Mouse (Mus musculus) lung, adult 2 months (tissue): ENCODE results near the gene Trim46.

Experiments used
- CTCF ChIP-seq: fragments of 200-500 bp; IDR thresholded peaks from 2 replicates; pipeline ENCODE4 v1.5.1; 2011; ENCODE audit warnings: mild to moderate bottlenecking, low read length, control low read depth; ENCODE audit not compliant: insufficient read depth
- POLR2A ChIP-seq: fragments of 200-500 bp; IDR thresholded peaks from 2 replicates; pipeline ENCODE4 v1.6.1; 2011; ENCODE audit warnings: low read depth, mild to moderate bottlenecking, control low read depth, low read length, borderline replicate concordance; ENCODE audit errors: extremely low read depth

DNA sequence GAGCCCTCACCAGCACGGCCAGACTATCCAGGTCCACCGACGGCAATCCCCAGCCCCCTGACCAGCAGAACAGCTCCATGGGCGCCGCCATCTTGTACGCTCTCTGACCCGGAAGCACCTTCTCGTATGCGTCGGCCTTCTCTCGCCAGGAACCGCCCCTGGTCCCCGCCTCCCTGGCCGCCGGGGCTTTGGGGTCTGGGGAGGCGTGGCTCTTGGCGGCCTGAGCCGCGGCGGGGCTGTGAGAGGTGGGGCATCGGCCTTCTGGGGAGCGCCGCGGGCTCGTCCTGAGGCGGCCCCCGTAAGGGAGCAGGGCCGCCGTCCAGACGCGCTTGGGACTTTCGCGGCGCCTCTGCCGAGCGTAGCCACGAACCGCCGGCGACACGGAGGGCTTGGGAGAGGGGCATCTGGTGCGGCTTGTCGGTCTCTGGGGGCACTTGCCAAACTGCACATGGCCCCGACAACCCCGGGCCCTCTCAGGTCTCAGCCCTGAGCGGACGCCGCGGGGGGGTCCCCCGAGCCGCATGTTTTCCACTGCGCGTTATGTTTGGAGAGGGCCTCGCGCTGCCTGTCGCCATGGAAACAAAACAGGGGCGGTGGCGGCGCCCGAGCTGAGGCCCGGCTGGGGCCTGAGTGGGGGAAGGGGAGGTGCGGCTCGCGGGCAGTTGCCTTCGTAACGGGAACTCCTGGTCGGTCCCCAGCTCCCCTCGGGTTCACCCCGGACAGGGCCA, 32.1 kb downstream of the Trim46 start:
- TF ChIP-seq POLR2A (peak; percentile 67; the same call in 1 of the 2 replicates), CTCF (no peak)
